Mouse (Mus musculus) liver, embryonic 14.5 days (tissue): ENCODE results near the gene H2-Ab1.

Experiments used
- CTCF ChIP-seq: IDR thresholded peaks from 2 replicates; pipeline ENCODE4 v1.5.1; 2016; ENCODE audit warnings: antibody characterized with exemption, low read depth, control low read depth
- EP300 ChIP-seq: IDR thresholded peaks from 2 replicates; pipeline ENCODE4 v1.6.1; 2016; ENCODE audit warnings: antibody characterized with exemption, low read depth

- TF ChIP-seq CTCF (no peak), EP300 (no peak)
Measured at GRCm38 (mm10) chr17:34300691-34301566, 43.4 kb downstream of the H2-Ab1 start.
